Mouse (Mus musculus): ENCODE results near the gene Ikzf3. TPM values are rescaled to one million over a fixed set of nuclear protein-coding genes. Genes with fewer than 3 reads are reported as not detected.

The Ikzf3 gene
- polyA plus RNA-seq, 2 experiments: 0.05 to 0.15 TPM

DNA sequence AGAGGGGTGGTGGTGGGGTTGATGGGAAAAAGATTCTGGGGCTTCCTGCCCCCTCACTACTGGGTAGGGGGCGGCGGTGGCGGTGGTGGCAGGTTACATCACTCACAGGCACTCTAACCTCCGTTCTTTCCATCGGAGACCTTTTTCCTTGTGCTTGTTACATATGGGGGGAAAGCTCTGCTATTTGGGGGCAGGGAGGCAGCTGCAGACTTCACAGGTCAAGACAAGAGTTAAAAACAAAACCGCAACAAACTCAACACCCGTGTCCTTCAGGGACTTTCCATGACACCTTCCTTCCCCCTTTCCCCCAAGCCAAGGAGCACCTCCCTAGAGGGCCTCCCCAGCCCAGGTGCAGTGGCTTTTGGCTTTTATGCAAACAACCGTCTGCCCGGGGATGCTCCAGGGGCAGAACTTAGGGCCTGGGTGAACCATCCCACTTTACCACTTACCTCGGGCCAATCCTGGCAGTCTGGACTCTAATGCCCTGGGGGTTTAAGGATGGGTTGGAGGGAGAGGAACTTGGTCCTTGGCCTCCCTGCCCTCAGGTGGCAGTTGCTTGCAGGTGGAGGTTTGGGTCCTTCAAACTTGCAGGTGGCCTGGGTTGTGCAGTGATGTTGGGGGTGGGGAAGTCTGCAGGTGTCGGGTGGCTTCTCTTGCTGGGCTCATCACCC lies 86.6 kb downstream of the Ikzf3 start:
- H3K27me3 ChIP-seq (ENCODE audit: control insufficient read depth, insufficient read depth, low read length): peaks cover 33% of the 10 kb centered on the region
- H3K9ac ChIP-seq (replicated peaks): no peak overlapping the region
- no peak for TF ChIP-seq EP300 (IDR thresholded peaks at IDR 0.05; ENCODE audit: low read depth)
- no peak for TF ChIP-seq CTCF (IDR thresholded peaks at IDR 0.05; ENCODE audit: low read depth)
- H3K36me3 ChIP-seq (replicated peaks; ENCODE audit: control insufficient read depth, insufficient read depth, low read depth): no peaks in the 10 kb centered on the region
- peaks cover 0 to 5% of the 10 kb centered on the region in 2 experiments; a peak in 1 of 4 replicates for H3K4me1 ChIP-seq (replicated peaks; ENCODE audit: control insufficient read depth in 2 of 2, insufficient read depth in 2 of 2, low read length in 1 of 2)
- H3K9me3 ChIP-seq (ENCODE audit: control insufficient read depth, low read length): no peaks in the 10 kb centered on the region
- ATAC-seq (ENCODE audit: insufficient read depth) (no peak), DNase-seq (ENCODE audit: low read depth in 3 of 3, low spot score in 3 of 3) (no peak)
- no peak overlapping the region for H3K27ac ChIP-seq
- WGBS (ENCODE audit: insufficient replicate concordance): 17% methylated on average over 11 of the region's 11 CpGs
- no peak overlapping the region for H3K4me3 ChIP-seq (ENCODE audit: insufficient read depth in 1 of 2, low read depth in 2 of 2, low read length in 2 of 2)
- no peak overlapping the region for H3K4me2 ChIP-seq (ENCODE audit: low read depth)

DNA sequence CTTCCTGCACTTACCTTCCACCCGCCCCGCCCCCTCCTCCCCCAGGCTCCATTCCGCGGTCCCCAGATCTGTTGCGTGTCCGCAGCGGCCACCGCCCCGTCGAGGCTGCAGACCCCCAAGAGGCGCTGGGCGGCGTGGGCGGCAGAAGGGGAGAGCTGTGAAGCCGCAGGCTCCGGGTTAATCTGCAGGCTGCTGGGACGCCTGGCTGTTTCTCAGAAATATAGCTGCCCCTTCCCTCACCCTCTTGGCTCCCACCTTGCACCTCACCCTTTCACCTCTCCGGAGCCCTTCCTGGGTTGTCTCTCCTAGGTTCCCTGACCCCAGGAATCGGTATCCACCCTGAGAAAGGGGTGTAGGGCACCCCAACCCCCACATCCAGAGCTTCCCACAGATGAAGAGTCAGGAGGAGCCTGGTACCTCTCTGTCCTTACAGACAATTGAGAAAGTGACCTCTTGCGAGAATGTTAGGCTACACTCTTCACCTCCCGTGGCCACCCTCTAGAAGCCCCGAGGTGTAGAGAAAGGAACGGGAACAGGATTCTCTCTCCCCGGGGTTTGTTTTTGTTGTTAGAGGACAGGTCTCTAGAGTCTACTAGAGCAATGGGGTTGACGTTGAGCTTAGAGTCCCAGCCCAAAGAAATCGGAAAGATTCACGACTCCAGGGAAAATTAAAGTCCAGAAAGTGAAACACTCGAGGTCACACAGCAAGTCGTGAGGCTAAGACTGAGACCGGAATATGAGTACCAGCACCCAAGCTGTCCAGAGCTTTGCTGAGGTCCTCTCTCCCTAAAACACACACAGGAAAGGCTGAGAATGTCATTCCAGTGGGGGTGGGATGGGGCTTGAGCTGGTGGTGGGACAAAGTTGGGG lies 87.5 kb downstream of the Ikzf3 start:
- ATAC-seq (ENCODE audit: insufficient read depth): peak; percentile 24; the same call in 1 of the 2 replicates
- 3% methylated on average over 30 of the region's 30 CpGs for WGBS (ENCODE audit: insufficient replicate concordance)

DNA sequence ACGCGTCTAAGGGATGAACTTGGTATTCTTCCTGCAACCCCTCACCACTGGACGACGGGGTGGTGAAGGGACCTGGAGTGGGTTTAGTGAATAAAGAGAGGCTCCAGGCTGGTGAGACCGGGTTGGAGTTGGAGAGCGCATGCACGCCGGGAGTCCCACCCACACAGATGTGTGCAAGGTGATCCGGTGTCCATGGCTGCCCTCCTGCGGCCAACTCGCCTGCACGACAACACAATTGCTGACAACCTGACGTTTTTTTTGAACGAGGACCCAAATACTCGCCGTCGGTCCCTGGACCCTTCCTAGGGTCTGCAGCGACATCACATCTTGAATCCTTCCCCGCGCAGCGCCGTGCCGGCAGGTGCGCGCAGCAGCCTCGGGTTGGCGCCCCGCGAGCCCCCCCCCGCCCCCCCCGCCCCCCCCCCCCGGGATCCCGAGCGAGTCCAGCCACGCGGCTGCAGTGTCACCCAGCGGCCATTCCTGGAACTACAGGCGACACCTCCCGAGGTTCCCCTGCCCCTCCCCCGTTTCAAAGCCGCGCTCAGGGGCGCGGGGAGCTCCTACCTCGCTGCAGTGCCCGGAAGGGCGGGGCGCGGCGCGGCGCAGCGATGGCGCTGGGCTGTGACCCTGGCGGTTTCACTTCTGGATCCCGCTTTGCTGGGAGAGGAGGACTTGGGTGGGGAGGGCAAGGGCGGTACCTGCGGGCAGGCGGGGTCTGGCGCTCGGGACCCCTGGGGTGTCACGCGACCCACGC lies 88.3 kb downstream of the Ikzf3 start:
- H3K36me3 ChIP-seq (replicated peaks; ENCODE audit: control insufficient read depth, insufficient read depth, low read depth): no peaks in the 10 kb centered on the region
- WGBS (ENCODE audit: insufficient replicate concordance): under 1% methylated on average over 62 of the region's 64 CpGs
- H3K9ac ChIP-seq (replicated peaks): peak overlapping the region; percentile 15; the same call in 1 of the 2 replicates
- peak overlapping the region; percentile 58 to 65 for H3K4me3 ChIP-seq (ENCODE audit: insufficient read depth in 1 of 2, low read depth in 2 of 2, low read length in 2 of 2)
- H3K4me1 ChIP-seq (replicated peaks; ENCODE audit: control insufficient read depth in 2 of 2, insufficient read depth in 2 of 2, low read length in 1 of 2): peaks cover 0 to 5% of the 10 kb centered on the region in 2 experiments; a peak in 1 of 4 replicates
- peak; percentile 44 to 55 (median 49) for DNase-seq (ENCODE audit: low read depth in 3 of 3, low spot score in 3 of 3)
- TF ChIP-seq CTCF (IDR thresholded peaks at IDR 0.05; ENCODE audit: low read depth) (peak; percentile 63), EP300 (IDR thresholded peaks at IDR 0.05; ENCODE audit: low read depth) (no peak)
- ATAC-seq (ENCODE audit: insufficient read depth): peak; percentile 75
- peaks cover 33% of the 10 kb centered on the region for H3K27me3 ChIP-seq (ENCODE audit: control insufficient read depth, insufficient read depth, low read length)
- peak overlapping the region; percentile 78 for H3K4me2 ChIP-seq (ENCODE audit: low read depth)
- H3K27ac ChIP-seq: no peak overlapping the region
- no peaks in the 10 kb centered on the region for H3K9me3 ChIP-seq (ENCODE audit: control insufficient read depth, low read length)

More for the DNA sequence above, 87.5 kb downstream of the Ikzf3 start:
- Histone ChIP-seq H3K27ac (no peak overlapping the region), H3K4me1 (replicated peaks; ENCODE audit: control insufficient read depth in 2 of 2, insufficient read depth in 2 of 2, low read length in 1 of 2) (peaks cover 0 to 5% of the 10 kb centered on the region in 2 experiments; a peak in 1 of 4 replicates), H3K4me2 (ENCODE audit: low read depth) (peak overlapping the region; percentile 78), H3K4me3 (ENCODE audit: insufficient read depth in 1 of 2, low read depth in 2 of 2, low read length in 2 of 2) (peak overlapping the region; percentile 58 to 65), H3K36me3 (replicated peaks; ENCODE audit: control insufficient read depth, insufficient read depth, low read depth) (no peaks in the 10 kb centered on the region), H3K9me3 (ENCODE audit: control insufficient read depth, low read length) (no peaks in the 10 kb centered on the region), H3K27me3 (ENCODE audit: control insufficient read depth, insufficient read depth, low read length) (peaks cover 33% of the 10 kb centered on the region), H3K9ac (replicated peaks) (peak overlapping the region; percentile 15; the same call in 1 of the 2 replicates)
- no peak for TF ChIP-seq EP300 (IDR thresholded peaks at IDR 0.05; ENCODE audit: low read depth)
- no peak for TF ChIP-seq CTCF (IDR thresholded peaks at IDR 0.05; ENCODE audit: low read depth)
- no peak for DNase-seq (ENCODE audit: low read depth in 3 of 3, low spot score in 3 of 3)

DNA sequence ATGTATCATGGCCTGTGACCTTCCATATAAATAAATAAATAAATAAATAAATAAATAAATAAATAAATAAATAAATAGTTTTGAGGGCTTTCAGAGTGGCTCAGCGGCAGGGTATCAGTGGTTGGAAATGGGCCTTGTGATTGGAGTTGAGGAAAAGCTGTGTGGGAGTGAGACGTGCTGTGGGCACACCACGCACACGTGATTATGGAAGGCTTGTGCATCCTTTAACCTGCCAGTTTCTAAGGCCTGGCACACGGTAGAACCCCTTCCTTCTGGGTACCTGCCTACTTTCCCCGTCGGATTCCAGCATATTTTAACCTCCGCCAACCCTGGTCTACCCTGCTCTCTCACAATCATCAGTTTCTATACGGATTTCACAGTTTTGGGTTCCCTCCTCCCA lies 88.9 kb downstream of the Ikzf3 start:
- Histone ChIP-seq H3K27ac (no peak overlapping the region), H3K4me1 (replicated peaks; ENCODE audit: control insufficient read depth in 2 of 2, insufficient read depth in 2 of 2, low read length in 1 of 2) (peaks cover 0 to 5% of the 10 kb centered on the region in 2 experiments; a peak in 1 of 4 replicates), H3K9ac (replicated peaks) (no peak overlapping the region), H3K9me3 (ENCODE audit: control insufficient read depth, low read length) (no peaks in the 10 kb centered on the region), H3K4me3 (ENCODE audit: insufficient read depth in 1 of 2, low read depth in 2 of 2, low read length in 2 of 2) (peak overlapping the region; percentile 45 to 58), H3K36me3 (replicated peaks; ENCODE audit: control insufficient read depth, insufficient read depth, low read depth) (no peaks in the 10 kb centered on the region), H3K4me2 (ENCODE audit: low read depth) (peak overlapping the region; percentile 78), H3K27me3 (ENCODE audit: control insufficient read depth, insufficient read depth, low read length) (peaks cover 33% of the 10 kb centered on the region)
- DNase-seq (ENCODE audit: low read depth in 3 of 3, low spot score in 3 of 3) (no peak), ATAC-seq (ENCODE audit: insufficient read depth) (no peak)
- 24% methylated on average over 9 of the region's 9 CpGs for WGBS (ENCODE audit: insufficient replicate concordance)
- TF ChIP-seq CTCF (IDR thresholded peaks at IDR 0.05; ENCODE audit: low read depth) (no peak), EP300 (IDR thresholded peaks at IDR 0.05; ENCODE audit: low read depth) (no peak)
